Mouse (Mus musculus): ENCODE data around the gene Ccnk. TPM values are rescaled to one million over a fixed set of nuclear protein-coding genes. Genes with fewer than 3 reads are reported as not detected.

The Ccnk gene
- total and polyA plus RNA-seq, 2 experiments from 2014 or later: 1.9 to 13.5 TPM

GRCm38 (mm10) chr12:108245579-108245978 is 66.2 kb downstream of the Ccnk start:
- no peak for DNase-seq
- no peak for ATAC-seq
- 57% methylated on average over 9 of the region's 9 CpGs for WGBS

GRCm38 (mm10) chr12:108246759-108247500 is 67.6 kb downstream of the Ccnk start:
- no peak for TF ChIP-seq CTCF (IDR thresholded peaks at IDR 0.05; ENCODE audit: low read depth)
- H3K4me3 ChIP-seq (ENCODE audit: low read depth, low read length): no peak overlapping the region
- 68% methylated on average over 10 of the region's 10 CpGs for whole genome bisulfite sequencing
- no peaks in the 10 kb centered on the region for H3K9me3 ChIP-seq (ENCODE audit: low read length)
- no peak for DNase-seq
- H3K27ac ChIP-seq (ENCODE audit: low read depth, low read length): no peak overlapping the region
- no peaks in the 10 kb centered on the region for H3K36me3 ChIP-seq (ENCODE audit: insufficient read depth)
- H3K4me2 ChIP-seq (ENCODE audit: low read depth): no peak overlapping the region
- no peak overlapping the region for H3K9ac ChIP-seq
- H3K4me1 ChIP-seq (ENCODE audit: insufficient read depth): peaks cover 12% of the 10 kb centered on the region
- no peak for ATAC-seq
- H3K27me3 ChIP-seq (ENCODE audit: insufficient read depth, low read length): no peaks in the 10 kb centered on the region

More at GRCm38 (mm10) chr12:108245579-108245978, 66.2 kb downstream of the Ccnk start:
- Histone ChIP-seq H3K27ac (ENCODE audit: low read depth, low read length) (no peak overlapping the region), H3K36me3 (ENCODE audit: insufficient read depth) (no peaks in the 10 kb centered on the region), H3K9me3 (ENCODE audit: low read length) (no peaks in the 10 kb centered on the region), H3K4me2 (ENCODE audit: low read depth) (no peak overlapping the region), H3K4me1 (ENCODE audit: insufficient read depth) (peaks cover 26% of the 10 kb centered on the region), H3K4me3 (ENCODE audit: low read depth, low read length) (no peak overlapping the region), H3K27me3 (ENCODE audit: insufficient read depth, low read length) (no peaks in the 10 kb centered on the region), H3K9ac (no peak overlapping the region)
- no peak for TF ChIP-seq CTCF (IDR thresholded peaks at IDR 0.05; ENCODE audit: low read depth)

GRCm38 (mm10) chr12:108249019-108249418 is 69.6 kb downstream of the Ccnk start:
- 96% methylated on average over 8 of the region's 8 CpGs for WGBS
- no peak overlapping the region for H3K27ac ChIP-seq (ENCODE audit: low read depth, low read length)
- no peak for TF ChIP-seq CTCF (IDR thresholded peaks at IDR 0.05; ENCODE audit: low read depth)
- no peak overlapping the region for H3K4me3 ChIP-seq (ENCODE audit: low read depth, low read length)
- H3K9me3 ChIP-seq (ENCODE audit: low read length): no peaks in the 10 kb centered on the region
- no peak for DNase-seq
- no peak overlapping the region for H3K9ac ChIP-seq
- no peak for ATAC-seq
- H3K4me2 ChIP-seq (ENCODE audit: low read depth): no peak overlapping the region
- H3K4me1 ChIP-seq (ENCODE audit: insufficient read depth): peaks cover 11% of the 10 kb centered on the region
- H3K27me3 ChIP-seq (ENCODE audit: insufficient read depth, low read length): no peaks in the 10 kb centered on the region
- no peaks in the 10 kb centered on the region for H3K36me3 ChIP-seq (ENCODE audit: insufficient read depth)

GRCm38 (mm10) chr12:108249522-108249921 is 70.1 kb downstream of the Ccnk start:
- Histone ChIP-seq H3K4me3 (ENCODE audit: low read depth, low read length) (no peak overlapping the region), H3K36me3 (ENCODE audit: insufficient read depth) (no peaks in the 10 kb centered on the region), H3K9me3 (ENCODE audit: low read length) (no peaks in the 10 kb centered on the region), H3K4me2 (ENCODE audit: low read depth) (no peak overlapping the region), H3K4me1 (ENCODE audit: insufficient read depth) (peaks cover 9% of the 10 kb centered on the region), H3K27me3 (ENCODE audit: insufficient read depth, low read length) (no peaks in the 10 kb centered on the region), H3K9ac (no peak overlapping the region), H3K27ac (ENCODE audit: low read depth, low read length) (no peak overlapping the region)
- DNase-seq (no peak), ATAC-seq (no peak)
- 47% methylated on average over 10 of the region's 10 CpGs for WGBS
- no peak for TF ChIP-seq CTCF (IDR thresholded peaks at IDR 0.05; ENCODE audit: low read depth)

- WGBS: 90% methylated on average over 31 of the region's 31 CpGs
- Histone ChIP-seq H3K27ac (ENCODE audit: low read depth, low read length) (no peak overlapping the region), H3K36me3 (ENCODE audit: insufficient read depth) (no peaks in the 10 kb centered on the region), H3K4me2 (ENCODE audit: low read depth) (no peak overlapping the region), H3K9ac (no peak overlapping the region), H3K27me3 (ENCODE audit: insufficient read depth, low read length) (no peaks in the 10 kb centered on the region), H3K4me1 (ENCODE audit: insufficient read depth) (peaks cover 3% of the 10 kb centered on the region; the same call in 1 of the 2 replicates), H3K4me3 (ENCODE audit: low read depth, low read length) (no peak overlapping the region), H3K9me3 (ENCODE audit: low read length) (no peaks in the 10 kb centered on the region)
- TF ChIP-seq CTCF (IDR thresholded peaks at IDR 0.05; ENCODE audit: low read depth): no peak
- ATAC-seq (no peak), DNase-seq (no peak)
Measured at GRCm38 (mm10) chr12:108251034-108251792, 71.8 kb downstream of the Ccnk start.

GRCm38 (mm10) chr12:108251825-108252542 is 72.6 kb downstream of the Ccnk start:
- Histone ChIP-seq H3K27ac (ENCODE audit: low read depth, low read length) (no peak overlapping the region), H3K4me1 (ENCODE audit: insufficient read depth) (peaks cover 3% of the 10 kb centered on the region; the same call in 1 of the 2 replicates), H3K27me3 (ENCODE audit: insufficient read depth, low read length) (no peaks in the 10 kb centered on the region), H3K9ac (no peak overlapping the region), H3K9me3 (ENCODE audit: low read length) (no peaks in the 10 kb centered on the region), H3K4me2 (ENCODE audit: low read depth) (no peak overlapping the region), H3K36me3 (ENCODE audit: insufficient read depth) (no peaks in the 10 kb centered on the region), H3K4me3 (ENCODE audit: low read depth, low read length) (no peak overlapping the region)
- WGBS: 88% methylated on average over 15 of the region's 15 CpGs
- ATAC-seq: no peak
- no peak for TF ChIP-seq CTCF (IDR thresholded peaks at IDR 0.05; ENCODE audit: low read depth)
- DNase-seq: no peak

Other genes starting within 250 kb of the Ccnk start
- 103 and 122 TPM in 2 replicates for gene Bcl11b, start 176.0 kb upstream of the Ccnk start, total RNA-seq (2014; rRNA removed)
- gene Bcl11b, start 176.0 kb upstream of the Ccnk start, polyA plus RNA-seq (2015; fragmentation: Nextera tagmentation; extraction: Ambion mirVana): 45.4 and 70.1 TPM in 2 replicates
- gene Setd3, start 265 bp upstream of the Ccnk start, total RNA-seq (2014; rRNA removed): 124 and 126 TPM in 2 replicates
- 92.5 and 102 TPM in 2 replicates for gene Setd3, start 265 bp upstream of the Ccnk start, polyA plus RNA-seq (2015; fragmentation: Nextera tagmentation; extraction: Ambion mirVana)
- 66.1 and 68.0 TPM in 2 replicates for gene Ccdc85c, start 95.8 kb downstream of the Ccnk start, total RNA-seq (2014; rRNA removed)
- 15.5 and 16.2 TPM in 2 replicates for gene Ccdc85c, start 95.8 kb downstream of the Ccnk start, polyA plus RNA-seq (2015; fragmentation: Nextera tagmentation; extraction: Ambion mirVana)
- gene Hhipl1, start 126.7 kb downstream of the Ccnk start, total RNA-seq (2014; rRNA removed): 3.9 and 5.2 TPM in 2 replicates
- gene Hhipl1, start 126.7 kb downstream of the Ccnk start, polyA plus RNA-seq (2015; fragmentation: Nextera tagmentation; extraction: Ambion mirVana): 1.1 and 1.5 TPM in 2 replicates
- 30.4 and 34.9 TPM in 2 replicates for gene Cyp46a1, start 154.8 kb downstream of the Ccnk start, total RNA-seq (2014; rRNA removed)
- gene Cyp46a1, start 154.8 kb downstream of the Ccnk start, polyA plus RNA-seq (2015; fragmentation: Nextera tagmentation; extraction: Ambion mirVana): 41.8 and 49.6 TPM in 2 replicates
- gene Eml1, start 191.4 kb downstream of the Ccnk start, total RNA-seq (2014; rRNA removed): 69.1 and 82.9 TPM in 2 replicates
- gene Eml1, start 191.4 kb downstream of the Ccnk start, polyA plus RNA-seq (2015; fragmentation: Nextera tagmentation; extraction: Ambion mirVana): 42.8 and 43.5 TPM in 2 replicates